Mouse (Mus musculus): ENCODE measurements around the gene Tnks2. TPM values are rescaled to one million over a fixed set of nuclear protein-coding genes. Genes with fewer than 3 reads are reported as not detected.

Gene Tnks2
- polyA plus RNA-seq, 1 experiment from 2014 or later = 76.7 TPM

DNA sequence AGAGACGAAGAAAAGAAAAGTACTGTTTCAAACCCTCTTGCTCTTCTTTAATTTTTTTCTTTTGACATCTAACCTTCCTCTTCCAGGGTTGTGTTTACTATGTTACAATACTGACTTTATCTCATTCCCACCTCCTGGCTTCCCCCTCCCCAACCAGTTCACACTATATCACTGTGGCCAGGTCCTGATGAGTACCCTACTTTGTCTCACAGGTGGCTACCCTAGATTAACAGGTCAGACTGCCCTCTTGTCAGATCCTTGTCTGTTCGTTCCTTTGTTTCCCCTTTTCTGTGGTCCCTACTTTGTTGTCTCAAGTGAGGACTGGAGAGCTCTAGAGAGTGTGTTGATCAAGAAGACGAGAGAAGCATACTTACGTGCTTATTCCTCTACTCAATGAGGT is 102.3 kb downstream of the Tnks2 start:
- no peaks in the 10 kb centered on the region for H3K4me1 ChIP-seq (replicated peaks; ENCODE audit: control insufficient read depth, insufficient read depth, low read length)
- H3K9me3 ChIP-seq (ENCODE audit: control insufficient read depth, low read length) = no peaks in the 10 kb centered on the region
- no peak for DNase-seq (ENCODE audit: low spot score)
- ATAC-seq (ENCODE audit: low FRiP score) = no peak
- no peaks in the 10 kb centered on the region for H3K36me3 ChIP-seq (replicated peaks; ENCODE audit: control insufficient read depth, insufficient read depth)
- H3K27ac ChIP-seq = no peak overlapping the region
- no peak overlapping the region for H3K4me2 ChIP-seq (replicated peaks)
- H3K9ac ChIP-seq = no peak overlapping the region
- no peak overlapping the region for H3K4me3 ChIP-seq (replicated peaks; ENCODE audit: low read length)
- 94% methylated on average over 4 of the region's 4 CpGs for WGBS
- H3K27me3 ChIP-seq (ENCODE audit: control insufficient read depth, insufficient read depth, low read length) = no peaks in the 10 kb centered on the region

DNA sequence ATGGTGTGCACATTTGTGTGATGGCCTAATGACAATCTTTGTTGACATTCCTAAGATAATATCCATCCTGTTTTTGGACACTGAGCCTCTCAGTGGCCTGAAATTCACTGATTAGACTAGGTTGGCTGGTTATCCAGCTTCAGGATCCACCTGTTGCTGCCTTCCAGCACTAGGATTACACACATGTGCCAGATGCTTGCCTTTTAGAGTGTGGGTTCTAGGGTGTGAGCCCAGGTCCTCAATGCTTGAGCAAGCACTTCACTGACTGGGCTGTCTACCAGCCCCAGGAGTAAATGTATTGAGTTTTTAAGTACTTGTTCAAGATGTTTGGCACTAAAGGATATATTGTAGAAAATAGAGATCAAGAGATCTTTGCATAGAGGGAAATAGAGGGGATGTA is 104.0 kb downstream of the Tnks2 start:
- Histone ChIP-seq H3K4me1 (replicated peaks; ENCODE audit: control insufficient read depth, insufficient read depth, low read length) (no peaks in the 10 kb centered on the region), H3K4me3 (replicated peaks; ENCODE audit: low read length) (no peak overlapping the region)

DNA sequence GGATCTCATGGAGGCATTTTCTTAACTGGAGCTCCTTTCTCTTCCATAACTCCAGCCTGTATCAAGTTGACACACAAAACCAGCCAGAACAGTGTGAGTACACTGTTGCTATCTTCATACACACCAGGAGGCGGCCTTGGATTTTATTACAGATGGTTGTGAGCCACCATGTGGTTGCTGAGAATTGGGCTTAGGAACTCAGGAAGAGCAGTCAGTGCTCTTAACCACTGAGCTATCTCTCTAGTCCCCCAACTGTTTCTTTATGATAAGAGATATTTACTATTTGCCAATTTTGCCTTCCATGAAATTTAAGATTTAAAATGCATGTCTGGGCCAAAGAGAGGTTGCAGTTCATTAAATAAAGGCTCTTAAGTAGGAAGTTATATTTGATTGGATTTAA is 106.0 kb downstream of the Tnks2 start:
- Histone ChIP-seq H3K36me3 (replicated peaks; ENCODE audit: control insufficient read depth, insufficient read depth) (no peaks in the 10 kb centered on the region), H3K4me2 (replicated peaks) (no peak overlapping the region), H3K4me1 (replicated peaks; ENCODE audit: control insufficient read depth, insufficient read depth, low read length) (no peaks in the 10 kb centered on the region), H3K9ac (no peak overlapping the region), H3K27ac (no peak overlapping the region), H3K4me3 (replicated peaks; ENCODE audit: low read length) (no peak overlapping the region), H3K27me3 (ENCODE audit: control insufficient read depth, insufficient read depth, low read length) (no peaks in the 10 kb centered on the region), H3K9me3 (ENCODE audit: control insufficient read depth, low read length) (no peaks in the 10 kb centered on the region)
- DNase-seq (ENCODE audit: low spot score) = no peak
- no peak for ATAC-seq (ENCODE audit: low FRiP score)
- 92% methylated on average over 1 of the region's 1 CpGs for WGBS

More for the DNA sequence above, 104.0 kb downstream of the Tnks2 start:
- no peaks in the 10 kb centered on the region for H3K27me3 ChIP-seq (ENCODE audit: control insufficient read depth, insufficient read depth, low read length)
- H3K27ac ChIP-seq = no peak overlapping the region
- no peaks in the 10 kb centered on the region for H3K9me3 ChIP-seq (ENCODE audit: control insufficient read depth, low read length)
- H3K36me3 ChIP-seq (replicated peaks; ENCODE audit: control insufficient read depth, insufficient read depth) = no peaks in the 10 kb centered on the region
- no peak for DNase-seq (ENCODE audit: low spot score)
- H3K9ac ChIP-seq = no peak overlapping the region
- no peak for ATAC-seq (ENCODE audit: low FRiP score)
- no peak overlapping the region for H3K4me2 ChIP-seq (replicated peaks)

Other genes with a start within 250 kb of the Tnks2 start
- gene Ppp1r3c, start 97.6 kb upstream of the Tnks2 start, polyA plus RNA-seq (2014; fragmentation: Nextera tagmentation; extraction: Ambion mirVana) = 29.8 and 32.5 TPM in 2 replicates
- 62.4 and 72.7 TPM in 2 replicates for gene Fgfbp3, start 85.4 kb downstream of the Tnks2 start, polyA plus RNA-seq (2014; fragmentation: Nextera tagmentation; extraction: Ambion mirVana)
- gene Btaf1, start 91.8 kb downstream of the Tnks2 start, polyA plus RNA-seq (2014; fragmentation: Nextera tagmentation; extraction: Ambion mirVana) = 13.5 and 14.4 TPM in 2 replicates